Comparison of ENCODE assay signal across 8 mouse cellular contexts in genomic region chr19:44284723-44285122, GRCm38 (mm10). TPM values are rescaled to one million over a fixed set of nuclear protein-coding genes. Genes with fewer than 3 reads are reported as not detected.
DNase-seq lines count a peak whose midpoint lies in the region; ATAC-seq and TF ChIP-seq lines count a peak whose summit lies in the region.

No protein-coding gene starts in this region.

- H3K9ac ChIP-seq in forebrain, embryonic 14.5 days (ENCODE audit: low read length) = peak overlapping the region; percentile 66

- no peaks in the 10 kb centered on the region for H3K36me3 ChIP-seq in thymus, adult 2 months (ENCODE audit: control insufficient read depth, insufficient read depth, low read length)
- H3K36me3 ChIP-seq in forebrain, embryonic 14.5 days (ENCODE audit: control insufficient read depth, insufficient read depth, low read length) = no peaks in the 10 kb centered on the region

- peak overlapping the region; percentile 86 for H3K27ac ChIP-seq in thymus, adult 2 months (ENCODE audit: control insufficient read depth, insufficient read depth, low read length)
- peak overlapping the region; percentile 95 for H3K27ac ChIP-seq in forebrain, embryonic 14.5 days (ENCODE audit: low read depth, low read length)

- ATAC-seq in forebrain, embryonic 14.5 days = peak; percentile 28; the same call in 1 of the 2 replicates
- ATAC-seq in megakaryocyte progenitor cell, adult 5-6 weeks (replicated peaks; ENCODE audit: poor library complexity) = peak; percentile 38

- WGBS in thymus, adult 2 months = 7% methylated on average over 11 of the region's 11 CpGs
- WGBS in forebrain, embryonic 14.5 days = 2% methylated on average over 11 of the region's 11 CpGs

- TF ChIP-seq CTCF in thymus, adult 2 months (IDR thresholded peaks at IDR 0.05; ENCODE audit: borderline replicate concordance, control insufficient read depth, extremely low read depth, insufficient read depth, low read length, poor library complexity) = no peak

- H3K9me3 ChIP-seq in forebrain, embryonic 14.5 days (replicated peaks; ENCODE audit: control insufficient read depth, low read length) = no peaks in the 10 kb centered on the region

- peaks cover 43% of the 10 kb centered on the region for H3K4me1 ChIP-seq in thymus, adult 2 months (replicated peaks; ENCODE audit: control insufficient read depth, insufficient read depth, low read length)
- H3K4me1 ChIP-seq in forebrain, embryonic 14.5 days (ENCODE audit: control insufficient read depth, insufficient read depth, low read length) = peaks cover 30% of the 10 kb centered on the region

- no peak for TF ChIP-seq POLR2A in thymus, adult 2 months (IDR thresholded peaks at IDR 0.05; ENCODE audit: control insufficient read depth, extremely low read depth, insufficient read depth, low read length, poor library complexity)

- H3K4me2 ChIP-seq in forebrain, embryonic 14.5 days (ENCODE audit: low read length) = peak overlapping the region; percentile 86

- no peaks in the 10 kb centered on the region for H3K27me3 ChIP-seq in thymus, adult 2 months (ENCODE audit: control insufficient read depth, insufficient read depth, low read length)
- H3K27me3 ChIP-seq in forebrain, embryonic 14.5 days (replicated peaks; ENCODE audit: control insufficient read depth, insufficient read depth, low read length) = no peaks in the 10 kb centered on the region

- H3K4me3 ChIP-seq in thymus, adult 2 months (ENCODE audit: control insufficient read depth, insufficient read depth, low read length) = peak overlapping the region; percentile 53
- H3K4me3 ChIP-seq in forebrain, embryonic 14.5 days (ENCODE audit: low read depth, low read length) = peak overlapping the region; percentile 42

- no peak for DNase-seq in thymus, adult 2 months
- DNase-seq in thymus, adult 18-20 months = no peak
- DNase-seq in forebrain, embryonic 14.5 days (ENCODE audit: low spot score) = no peak
- peak; percentile 57 to 69 for DNase-seq in kidney, postnatal 4 days
- DNase-seq in right cerebral cortex, postnatal 14 days = no peak
- no peak for DNase-seq in left cerebral cortex, adult 9 months (ENCODE audit: low spot score in 2 of 2)
- no peak for DNase-seq in left cerebral cortex, adult 11 months (ENCODE audit: low spot score)

RNA-seq across cellular contexts. Expression of gene Scd2, which starts 8.8 kb away (rescaled TPM):
- polyA plus RNA-seq in thymus, adult 2 months (2012; rRNA removed) = 261 and 320 TPM in 2 replicates
- polyA plus RNA-seq in forebrain, embryonic 14.5 days (2014; fragmentation: Nextera tagmentation; extraction: Ambion mirVana) = 220 and 266 TPM in 2 replicates
- 95.4 and 101 TPM in 2 replicates for total RNA-seq in megakaryocyte progenitor cell, adult 5-6 weeks (2015)
- total RNA-seq in megakaryocyte progenitor cell, adult 5-6 weeks (2017) = 88.5 and 107 TPM in 2 replicates

RNA-seq across cellular contexts. Expression of gene Scd4, which starts 48.2 kb away (rescaled TPM):
- polyA plus RNA-seq in thymus, adult 2 months (2012; rRNA removed) = 2.2 and 2.7 TPM in 2 replicates
- 0.10 and 0.42 TPM in 2 replicates for polyA plus RNA-seq in forebrain, embryonic 14.5 days (2014; fragmentation: Nextera tagmentation; extraction: Ambion mirVana)
- total RNA-seq in megakaryocyte progenitor cell, adult 5-6 weeks (2015) = 0.35 TPM in 1 of 2 replicates, not detected in the other
- total RNA-seq in megakaryocyte progenitor cell, adult 5-6 weeks (2017) = not detected in 2 replicates

Comparison
In these comparisons a context has a peak if more than half of its experiments do, and no peak if none do; other contexts are left out.
1. DNase-seq: peak in kidney, postnatal 4 days (2 of 2); none in thymus, adult 2 months (single experiment), thymus, adult 18-20 months (0 of 2), forebrain, embryonic 14.5 days (single experiment), right cerebral cortex, postnatal 14 days (single experiment), left cerebral cortex, adult 9 months (0 of 2) and left cerebral cortex, adult 11 months (single experiment).